Mouse (Mus musculus): Measurements from ENCODE around the gene Bco2. TPM values are rescaled to one million over a fixed set of nuclear protein-coding genes. Genes with fewer than 3 reads are reported as not detected.

Gene Bco2
- polyA plus RNA-seq, 1 experiment from 2014 or later = 0.46 TPM

GRCm38 (mm10) chr9:50498815-50499214, 56.2 kb downstream of the Bco2 start:
- Histone ChIP-seq H3K9me3 (no peaks in the 10 kb centered on the region), H3K27me3 (no peaks in the 10 kb centered on the region), H3K9ac (no peak overlapping the region), H3K4me2 (no peak overlapping the region), H3K36me3 (replicated peaks) (no peaks in the 10 kb centered on the region), H3K4me3 (replicated peaks) (no peak overlapping the region), H3K4me1 (peaks cover 12% of the 10 kb centered on the region), H3K27ac (no peak overlapping the region)
- 88% methylated on average over 16 of the region's 16 CpGs for WGBS
- ATAC-seq (ENCODE audit: low FRiP score) = no peak

DNA sequence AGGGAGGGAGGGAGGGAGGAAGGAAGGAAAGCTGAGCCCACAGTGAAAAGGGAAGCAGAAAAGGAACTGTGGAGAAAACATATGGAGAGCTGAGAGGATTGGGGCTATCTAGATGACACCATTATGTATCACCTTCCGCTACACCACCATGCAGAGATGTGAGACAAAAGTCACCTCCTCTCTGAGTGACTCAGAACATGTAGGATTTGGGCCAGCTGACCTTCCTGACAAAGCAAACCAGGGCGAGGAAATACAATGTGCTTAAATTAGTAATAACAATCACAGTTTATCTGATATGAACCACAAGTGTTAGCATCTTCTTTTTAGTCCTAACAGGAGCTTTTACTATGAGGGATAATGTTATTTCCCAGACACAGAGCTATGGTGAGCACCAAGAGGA, 57.4 kb downstream of the Bco2 start:
- no peaks in the 10 kb centered on the region for H3K27me3 ChIP-seq
- H3K27ac ChIP-seq = no peak overlapping the region
- H3K4me1 ChIP-seq = peaks cover 12% of the 10 kb centered on the region
- H3K4me3 ChIP-seq (replicated peaks) = no peak overlapping the region
- ATAC-seq (ENCODE audit: low FRiP score) = no peak
- H3K9me3 ChIP-seq = no peaks in the 10 kb centered on the region
- H3K9ac ChIP-seq = no peak overlapping the region
- H3K36me3 ChIP-seq (replicated peaks) = no peaks in the 10 kb centered on the region
- 90% methylated on average over 2 of the region's 2 CpGs for WGBS
- H3K4me2 ChIP-seq = no peak overlapping the region

- H3K9ac ChIP-seq = no peak overlapping the region
- H3K4me3 ChIP-seq (replicated peaks) = no peak overlapping the region
- H3K27me3 ChIP-seq = no peaks in the 10 kb centered on the region
- H3K4me1 ChIP-seq = peaks cover 12% of the 10 kb centered on the region
- H3K27ac ChIP-seq = no peak overlapping the region
- no peaks in the 10 kb centered on the region for H3K36me3 ChIP-seq (replicated peaks)
- no peaks in the 10 kb centered on the region for H3K9me3 ChIP-seq
- H3K4me2 ChIP-seq = no peak overlapping the region
- 81% methylated on average over 5 of the region's 6 CpGs for WGBS
- no peak for ATAC-seq (ENCODE audit: low FRiP score)
Measured at GRCm38 (mm10) chr9:50497076-50497475, 57.9 kb downstream of the Bco2 start.

DNA sequence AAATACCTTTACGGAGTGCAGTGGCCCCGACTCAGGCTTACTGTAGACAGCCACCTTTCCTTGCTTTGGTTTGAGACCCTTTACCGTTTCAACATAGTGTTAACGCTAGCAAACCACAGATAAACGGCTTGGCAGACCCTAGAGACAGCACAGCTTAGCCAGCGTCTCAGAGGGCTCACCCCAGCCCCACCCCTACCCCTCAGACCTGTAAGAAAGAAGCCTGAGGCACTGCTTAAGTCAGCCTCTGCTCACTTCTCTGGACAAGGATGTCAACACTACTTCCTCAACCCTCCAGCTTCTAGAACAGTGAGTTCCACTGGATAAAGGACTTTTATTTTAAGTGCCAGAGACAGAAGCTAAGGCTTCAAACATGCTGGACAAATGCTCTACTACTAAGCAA, 58.4 kb downstream of the Bco2 start:
- H3K4me2 ChIP-seq = no peak overlapping the region
- no peak overlapping the region for H3K9ac ChIP-seq
- no peaks in the 10 kb centered on the region for H3K9me3 ChIP-seq
- H3K36me3 ChIP-seq (replicated peaks) = no peaks in the 10 kb centered on the region
- peaks cover 12% of the 10 kb centered on the region for H3K4me1 ChIP-seq
- no peaks in the 10 kb centered on the region for H3K27me3 ChIP-seq
- no peak overlapping the region for H3K27ac ChIP-seq
- no peak overlapping the region for H3K4me3 ChIP-seq (replicated peaks)
- ATAC-seq (ENCODE audit: low FRiP score) = no peak
- WGBS = 13% methylated on average over 6 of the region's 6 CpGs

DNA sequence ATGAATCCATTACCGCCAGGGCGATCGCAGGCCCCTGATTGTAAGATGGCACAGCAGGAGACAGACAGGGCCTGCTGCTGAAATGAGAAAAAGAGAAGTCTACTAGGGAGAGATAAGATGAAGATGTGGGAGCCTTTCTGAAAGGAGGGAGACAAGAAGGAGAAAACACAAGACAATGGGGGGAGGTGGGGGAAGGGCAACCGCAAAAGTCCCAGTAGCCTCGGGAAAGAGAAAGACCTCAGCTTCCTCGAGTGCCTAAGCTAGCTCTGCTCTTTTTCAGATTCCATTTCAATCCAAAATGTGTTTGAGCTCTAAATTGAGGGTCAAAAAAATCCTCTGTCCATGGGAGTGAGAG, 58.9 kb downstream of the Bco2 start:
- ATAC-seq (ENCODE audit: low FRiP score) = no peak
- no peak overlapping the region for H3K27ac ChIP-seq

DNA sequence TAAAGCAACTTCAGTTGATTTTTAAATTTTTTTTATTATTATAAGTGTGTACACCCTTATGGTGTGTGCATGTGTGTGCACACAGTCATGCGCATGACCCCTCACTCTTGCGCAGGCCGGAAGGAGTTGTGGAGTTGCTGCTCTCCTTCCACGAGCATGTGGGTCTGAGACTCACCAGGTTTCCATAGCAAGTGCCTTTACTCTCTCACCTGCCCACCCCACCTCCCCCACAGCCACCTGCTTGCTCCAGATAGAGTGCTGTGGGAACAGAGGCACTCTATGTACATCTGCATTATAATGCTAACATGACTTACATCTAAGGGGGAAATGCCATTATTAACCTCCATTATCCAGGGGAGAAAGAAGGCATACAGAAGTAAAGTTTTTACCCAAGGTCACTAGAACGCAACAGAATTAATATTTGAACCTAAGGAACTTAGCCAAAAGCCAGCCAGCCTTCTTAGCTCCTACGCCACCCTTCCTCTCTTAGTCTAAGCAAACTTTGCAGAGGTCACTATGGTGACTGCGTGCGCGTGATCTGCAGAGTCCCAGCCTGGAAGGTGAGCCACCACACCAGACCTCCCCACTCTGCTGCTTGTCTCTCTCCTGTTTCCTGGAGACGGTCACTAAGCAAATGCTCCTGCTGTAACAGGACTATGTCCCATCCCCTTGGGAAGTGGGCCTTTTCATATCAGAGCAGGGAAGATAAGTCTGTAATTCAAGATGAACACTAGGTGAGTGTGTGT, 59.4 kb downstream of the Bco2 start:
- Histone ChIP-seq H3K27me3 (no peaks in the 10 kb centered on the region), H3K36me3 (replicated peaks) (no peaks in the 10 kb centered on the region), H3K9me3 (no peaks in the 10 kb centered on the region), H3K4me2 (0 out of 2 replicates have a peak overlapping the region, but pooled peaks have one; percentile 3), H3K27ac (no peak overlapping the region), H3K9ac (no peak overlapping the region), H3K4me1 (peaks cover 12% of the 10 kb centered on the region), H3K4me3 (replicated peaks) (no peak overlapping the region)
- no peak for ATAC-seq (ENCODE audit: low FRiP score)
- 68% methylated on average over 10 of the region's 10 CpGs for WGBS

More for the DNA sequence above, 58.9 kb downstream of the Bco2 start:
- Histone ChIP-seq H3K27me3 (no peaks in the 10 kb centered on the region), H3K4me2 (0 out of 2 replicates have a peak overlapping the region, but pooled peaks have one; percentile 3), H3K9me3 (no peaks in the 10 kb centered on the region), H3K4me1 (peaks cover 12% of the 10 kb centered on the region), H3K36me3 (replicated peaks) (no peaks in the 10 kb centered on the region), H3K9ac (no peak overlapping the region), H3K4me3 (replicated peaks) (no peak overlapping the region)
- 17% methylated on average over 6 of the region's 6 CpGs for WGBS

DNA sequence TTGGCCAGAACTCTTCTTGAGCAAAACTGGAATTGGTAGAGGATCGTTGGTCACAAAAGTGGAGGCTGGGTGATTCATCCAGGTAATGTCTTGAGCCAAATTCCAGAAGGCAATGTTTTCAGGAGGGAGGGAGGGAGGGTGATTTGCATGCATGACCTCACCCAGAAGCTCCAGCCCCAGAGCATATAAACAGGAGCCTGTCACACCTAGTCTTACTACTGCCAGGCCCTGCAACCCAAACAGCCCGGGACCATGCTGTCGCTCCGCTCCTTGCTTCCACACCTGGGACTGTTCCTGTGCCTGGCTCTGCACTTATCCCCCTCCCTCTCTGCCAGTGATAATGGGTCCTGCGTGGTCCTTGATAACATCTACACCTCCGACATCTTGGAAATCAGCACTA, 60.7 kb downstream of the Bco2 start, which contains the start of gene Plet1:
Plet1 (plus strand) TSS at position 215 of the 400 bp plus-strand sequence.
- H3K36me3 ChIP-seq (replicated peaks) = no peaks in the 10 kb centered on the region
- H3K4me3 ChIP-seq (replicated peaks) = no peak within 1 kb of the TSS
- H3K27me3 ChIP-seq = no peaks in the 10 kb centered on the region
- H3K9ac ChIP-seq = no peak within 1 kb of the TSS
- 89% methylated on average over 6 of the region's 6 CpGs for whole genome bisulfite sequencing
- H3K4me2 ChIP-seq = no peak within 1 kb of the TSS
- no peak for ATAC-seq (ENCODE audit: low FRiP score)
- no peaks in the 10 kb centered on the region for H3K9me3 ChIP-seq
- H3K27ac ChIP-seq = no peak within 1 kb of the TSS
- peaks cover 12% of the 10 kb centered on the region for H3K4me1 ChIP-seq

DNA sequence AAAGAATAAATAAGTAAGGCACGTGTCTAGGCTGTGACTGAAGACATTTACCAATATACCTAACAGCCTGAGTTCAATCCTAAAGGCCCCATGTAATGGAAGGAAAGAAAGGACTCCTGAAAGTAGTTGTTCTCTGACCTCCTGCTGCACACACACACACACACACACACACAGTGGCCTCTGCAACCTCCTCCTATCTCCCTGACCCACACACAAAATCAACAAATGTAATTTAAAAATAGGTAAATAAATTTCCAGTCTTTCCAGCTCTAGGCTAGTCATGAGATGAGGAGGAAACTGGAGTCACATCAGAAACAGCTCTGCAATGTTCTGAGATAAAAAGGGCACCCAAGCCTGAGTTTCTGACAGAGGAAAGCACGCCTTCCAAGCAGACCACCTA, 61.2 kb downstream of the Bco2 start:
- no peak overlapping the region for H3K4me2 ChIP-seq
- no peak overlapping the region for H3K27ac ChIP-seq
- no peaks in the 10 kb centered on the region for H3K9me3 ChIP-seq
- ATAC-seq (ENCODE audit: low FRiP score) = no peak
- no peak overlapping the region for H3K4me3 ChIP-seq (replicated peaks)
- WGBS = 80% methylated on average over 2 of the region's 2 CpGs
- H3K4me1 ChIP-seq = peaks cover 12% of the 10 kb centered on the region
- no peaks in the 10 kb centered on the region for H3K27me3 ChIP-seq
- no peak overlapping the region for H3K9ac ChIP-seq
- H3K36me3 ChIP-seq (replicated peaks) = no peaks in the 10 kb centered on the region

GRCm38 (mm10) chr9:50491531-50492045, 63.4 kb downstream of the Bco2 start:
- no peaks in the 10 kb centered on the region for H3K36me3 ChIP-seq (replicated peaks)
- no peak overlapping the region for H3K4me3 ChIP-seq (replicated peaks)
- no peaks in the 10 kb centered on the region for H3K9me3 ChIP-seq
- H3K27me3 ChIP-seq = no peaks in the 10 kb centered on the region
- H3K4me1 ChIP-seq = peaks cover 9% of the 10 kb centered on the region
- no peak overlapping the region for H3K4me2 ChIP-seq
- 94% methylated on average over 2 of the region's 2 CpGs for WGBS
- H3K27ac ChIP-seq = no peak overlapping the region
- no peak for ATAC-seq (ENCODE audit: low FRiP score)
- H3K9ac ChIP-seq = no peak overlapping the region

DNA sequence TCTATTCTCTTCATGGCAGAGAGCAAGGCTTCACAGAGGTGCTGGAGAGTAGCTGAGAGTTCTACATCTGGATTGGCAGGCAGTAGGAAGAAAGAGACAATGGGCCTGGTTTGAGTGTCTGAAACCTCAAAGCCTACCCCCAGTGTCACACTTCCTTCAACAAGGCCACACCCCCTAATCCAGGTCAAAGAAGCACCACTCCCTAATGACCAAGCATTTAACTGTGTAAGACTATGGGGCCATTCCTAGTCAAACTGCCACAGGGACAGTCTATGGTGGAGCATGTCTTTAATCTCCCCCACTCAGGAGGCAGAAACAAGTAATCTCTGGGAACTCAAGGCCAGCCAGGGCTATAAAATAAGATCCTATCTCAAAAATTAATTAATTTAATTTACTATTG, 64.1 kb downstream of the Bco2 start:
- no peak overlapping the region for H3K9ac ChIP-seq
- H3K9me3 ChIP-seq = no peaks in the 10 kb centered on the region
- H3K36me3 ChIP-seq (replicated peaks) = no peaks in the 10 kb centered on the region
- no peak overlapping the region for H3K4me2 ChIP-seq
- H3K4me3 ChIP-seq (replicated peaks) = no peak overlapping the region
- no peak overlapping the region for H3K27ac ChIP-seq
- H3K4me1 ChIP-seq = peaks cover 1% of the 10 kb centered on the region
- no peak for ATAC-seq (ENCODE audit: low FRiP score)
- no peaks in the 10 kb centered on the region for H3K27me3 ChIP-seq

GRCm38 (mm10) chr9:50485521-50485920, 69.5 kb downstream of the Bco2 start:
- Histone ChIP-seq H3K9ac (no peak overlapping the region), H3K4me2 (peak overlapping the region; percentile 37), H3K4me3 (replicated peaks) (0 out of 2 replicates have a peak overlapping the region, but pooled peaks have one; percentile 10), H3K9me3 (no peaks in the 10 kb centered on the region), H3K4me1 (peaks cover 4% of the 10 kb centered on the region), H3K27me3 (no peaks in the 10 kb centered on the region), H3K27ac (no peak overlapping the region), H3K36me3 (replicated peaks) (no peaks in the 10 kb centered on the region)
- ATAC-seq (ENCODE audit: low FRiP score) = no peak
- 6% methylated on average over 10 of the region's 10 CpGs for WGBS
